Mouse (Mus musculus) ZHBTc4 (cell line): ENCODE measurements around the gene Tcp10c.
"Not testable (repeated sequence)": the region's sequence is repeated elsewhere in the genome, so short reads cannot be mapped to it uniquely, and the experiment has no call there.

Experiments used
- DNase-seq: peaks from one replicate; pipeline ENCODE4 v3.0.0-alpha.2; 2011; ENCODE audit warnings: low read depth, low spot score

The Tcp10c gene

DNA sequence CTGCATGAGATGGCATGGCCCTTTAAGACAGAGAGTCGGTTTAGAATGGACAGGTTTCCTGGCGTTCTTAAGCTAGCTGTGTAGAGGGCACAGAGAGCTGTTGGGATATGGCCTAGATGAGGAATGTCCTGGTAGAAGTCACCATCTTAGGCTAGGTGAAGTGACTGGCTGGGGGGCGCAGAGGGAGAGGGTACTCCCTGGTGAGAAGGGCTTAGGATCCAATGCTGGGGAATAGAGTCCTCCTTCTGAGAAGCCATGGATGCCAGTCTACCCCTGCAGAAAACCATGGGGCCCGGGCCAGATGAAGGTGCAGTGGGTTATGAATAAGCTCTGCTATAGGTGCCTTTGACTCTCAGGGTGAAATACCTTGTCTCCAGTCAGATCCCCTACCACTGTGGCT, at the start of gene Tcp10c:
Tcp10c (plus strand) TSS at position 52 of the 400 bp plus-strand sequence.
- DNase-seq: not testable (repeated sequence)

DNA sequence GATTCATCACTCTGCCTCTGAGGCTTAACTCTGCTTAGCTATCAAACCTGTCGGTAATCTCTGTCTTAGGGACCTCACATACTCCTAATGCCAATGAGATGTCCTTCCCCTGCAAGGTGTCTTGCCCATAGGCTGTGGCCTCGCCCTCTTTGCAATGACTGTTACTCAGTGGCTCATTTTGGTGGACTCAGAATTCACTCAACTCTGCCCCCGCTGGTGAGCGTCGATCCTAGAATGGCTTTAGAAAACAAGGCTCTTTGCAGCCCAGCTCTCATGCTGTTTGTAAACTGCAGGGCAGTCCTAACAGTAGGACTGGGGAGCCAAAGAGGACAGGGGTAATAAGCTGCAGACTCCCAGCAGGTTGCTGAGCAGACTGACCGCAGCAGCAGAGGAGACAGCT, 46.5 kb upstream of the Tcp10c start:
- DNase-seq: not testable (repeated sequence)

DNA sequence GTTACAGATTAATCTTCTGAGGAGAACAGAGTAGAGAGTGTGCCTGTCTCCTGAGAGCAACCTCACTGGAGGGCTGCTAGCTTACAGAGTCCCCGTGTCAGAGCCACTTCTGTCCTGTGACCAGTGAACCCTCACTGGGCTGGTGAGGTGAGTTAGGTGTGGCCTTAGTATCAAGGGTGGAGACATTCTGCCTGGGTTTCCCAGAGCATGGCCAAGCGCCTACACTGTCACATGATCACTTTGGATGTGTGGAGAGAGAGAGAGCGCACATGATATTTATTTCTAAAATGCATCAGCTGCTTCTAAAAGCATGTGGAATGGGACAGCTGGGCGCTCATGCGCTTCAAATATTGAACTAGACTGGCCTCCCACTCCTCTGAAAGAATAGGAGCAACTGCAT, 46.0 kb upstream of the Tcp10c start:
- not testable (repeated sequence) for DNase-seq

DNA sequence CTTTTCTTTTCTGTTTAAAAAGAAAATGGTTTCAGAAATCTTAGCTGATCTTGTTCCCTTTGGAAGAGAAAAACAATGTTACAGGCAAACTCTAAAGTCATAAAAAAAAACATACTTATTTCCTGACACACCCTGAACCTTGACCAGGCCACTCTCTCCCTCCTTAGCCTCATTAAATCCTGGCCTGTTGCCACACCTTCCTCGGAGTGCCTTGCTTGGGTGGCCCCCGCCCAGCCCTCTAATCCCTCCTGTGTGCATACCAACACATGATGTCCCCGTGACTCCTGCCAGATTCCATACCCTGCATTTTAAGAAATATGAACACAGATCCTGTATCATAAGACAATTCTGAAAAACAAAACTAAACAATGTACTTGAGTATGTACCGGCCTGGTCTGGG, 45.6 kb upstream of the Tcp10c start:
- DNase-seq: not testable (repeated sequence)

DNA sequence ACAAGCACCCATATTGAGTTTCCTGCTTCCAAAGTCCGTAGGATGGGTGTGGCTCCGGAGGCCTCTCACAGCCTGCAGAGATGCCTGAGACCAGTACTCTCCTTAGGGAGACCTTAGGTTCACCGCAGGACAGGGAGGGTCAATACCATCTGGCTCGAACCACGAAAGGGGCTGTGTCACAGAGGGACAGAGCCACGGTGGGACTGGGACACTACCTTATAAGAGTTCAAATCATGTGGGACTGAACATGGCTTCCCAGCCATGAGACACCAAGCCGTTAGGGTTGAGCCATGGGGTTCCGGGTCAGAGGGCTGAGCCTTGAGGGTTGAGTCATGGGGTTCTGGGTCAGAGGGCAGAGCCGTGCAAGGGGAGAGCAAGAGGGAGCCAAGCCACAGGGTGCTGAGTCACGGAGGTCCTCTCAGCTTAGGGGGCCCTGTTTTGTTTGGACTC, 45.2 kb upstream of the Tcp10c start:
- not testable (repeated sequence) for DNase-seq

DNA sequence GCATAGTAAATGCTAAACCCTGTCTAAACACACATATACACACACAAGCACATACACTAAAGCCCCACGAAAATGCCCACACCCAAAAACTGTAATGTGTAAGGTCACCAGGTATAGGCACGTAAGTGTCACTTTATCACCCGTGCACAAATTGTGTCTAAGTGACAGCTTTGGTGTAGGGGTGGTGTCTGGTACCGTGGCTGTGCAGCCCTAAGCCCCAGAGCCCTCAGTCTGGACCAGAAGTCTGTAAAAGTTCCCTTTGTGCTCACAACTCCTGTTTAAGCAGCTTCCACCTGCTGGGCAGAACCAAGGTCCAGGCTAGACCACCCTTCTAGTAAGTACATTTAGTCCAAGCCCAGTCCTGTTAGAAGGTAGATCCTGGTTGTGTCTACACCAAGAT, 24.4 kb upstream of the Tcp10c start:
- not testable (repeated sequence) for DNase-seq

DNA sequence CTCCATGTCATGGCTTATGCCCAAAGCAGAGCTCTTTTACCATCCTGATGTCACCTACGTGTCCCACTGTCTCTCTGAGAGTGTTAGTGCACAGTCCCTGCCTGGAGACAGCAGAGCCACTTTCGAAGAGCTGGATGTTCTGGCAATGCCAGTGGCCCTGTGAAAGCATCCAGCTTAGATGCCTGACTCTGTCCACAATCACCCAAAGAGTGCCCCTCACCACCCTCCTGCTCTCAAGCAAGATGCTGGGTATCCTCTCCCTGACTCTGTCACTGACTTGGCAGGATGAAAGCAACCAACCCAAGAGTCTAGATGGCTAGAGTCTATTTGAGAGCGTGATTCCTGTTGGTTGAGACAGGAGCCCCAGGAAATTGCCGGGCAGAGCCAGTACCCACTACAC, 23.2 kb upstream of the Tcp10c start:
- DNase-seq: not testable (repeated sequence)

DNA sequence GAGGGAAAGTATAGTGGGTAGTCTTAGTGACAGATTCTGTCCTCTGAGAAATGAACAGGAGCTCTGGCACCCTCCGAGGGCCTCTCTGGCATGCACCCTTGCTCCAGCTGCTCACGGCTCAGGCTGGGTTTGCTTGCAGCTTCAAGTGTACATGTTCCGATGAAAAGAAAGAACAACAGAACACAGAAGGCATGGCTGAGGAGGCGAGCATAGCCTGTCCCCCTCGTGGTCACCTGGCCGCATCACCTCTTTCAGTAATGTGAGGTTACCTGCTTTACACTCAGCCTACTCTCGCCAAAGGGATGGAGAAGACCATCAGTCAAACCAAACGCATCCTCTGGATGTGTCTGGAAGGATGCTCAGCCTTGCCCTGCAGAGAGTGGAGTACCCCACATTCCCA, 21.9 kb upstream of the Tcp10c start:
- DNase-seq: not testable (repeated sequence)

DNA sequence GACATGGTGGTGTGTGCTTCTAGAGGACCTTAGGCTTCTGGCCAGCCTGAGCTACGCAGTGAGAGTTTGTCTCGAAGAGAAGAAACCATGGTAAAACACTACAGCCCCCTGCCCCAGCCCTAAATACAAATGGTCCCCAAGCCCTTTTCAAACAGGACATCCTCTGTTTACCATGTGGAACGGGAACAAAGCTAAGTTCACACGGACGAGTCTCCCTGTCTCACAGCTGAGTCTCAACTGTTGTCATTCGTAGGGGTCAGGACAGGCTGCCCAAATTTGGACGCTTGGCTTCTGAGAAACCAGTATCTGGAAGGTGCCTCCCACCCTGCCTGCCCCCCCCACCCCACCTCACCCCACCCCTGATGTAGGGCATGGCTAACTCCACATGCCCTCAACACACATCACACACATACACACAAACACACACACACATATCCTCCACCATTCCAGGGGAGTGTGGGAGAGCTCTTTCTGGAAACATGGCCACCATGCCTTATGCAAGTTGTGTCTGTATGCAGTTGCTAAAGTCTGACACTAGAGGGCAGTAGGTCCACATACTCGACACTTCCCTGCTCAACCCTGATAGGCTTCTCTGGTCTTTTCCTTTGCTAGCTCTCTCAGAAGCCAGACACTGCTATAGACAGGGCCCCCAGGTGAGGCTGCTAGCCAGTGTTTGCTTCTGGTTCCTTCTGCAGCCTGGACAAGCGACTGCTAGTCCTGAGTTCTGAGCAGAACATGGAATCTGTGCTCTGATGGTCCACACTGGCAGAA, 17.2 kb upstream of the Tcp10c start:
- DNase-seq: peak; percentile 86

DNA sequence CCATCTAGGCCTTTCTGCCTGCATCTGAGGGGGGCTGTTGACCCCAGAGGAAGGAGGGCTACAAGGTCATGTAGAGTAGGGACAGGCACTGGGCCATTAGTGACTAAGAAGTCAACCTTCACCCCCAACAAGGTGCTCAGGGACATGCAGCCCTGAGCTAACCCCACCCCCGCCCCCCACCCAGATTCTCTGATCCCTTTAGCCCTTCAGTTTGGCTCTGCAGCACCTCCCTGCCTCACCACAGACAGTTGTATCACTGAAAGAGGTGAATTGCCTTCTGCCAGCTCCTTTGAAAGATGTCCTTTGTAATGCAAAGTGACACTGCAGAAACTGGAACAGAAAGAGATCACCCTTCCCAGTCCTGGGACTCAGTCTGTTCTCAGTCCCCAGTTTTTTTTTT, 16.4 kb upstream of the Tcp10c start:
- peak; percentile 85 for DNase-seq

DNA sequence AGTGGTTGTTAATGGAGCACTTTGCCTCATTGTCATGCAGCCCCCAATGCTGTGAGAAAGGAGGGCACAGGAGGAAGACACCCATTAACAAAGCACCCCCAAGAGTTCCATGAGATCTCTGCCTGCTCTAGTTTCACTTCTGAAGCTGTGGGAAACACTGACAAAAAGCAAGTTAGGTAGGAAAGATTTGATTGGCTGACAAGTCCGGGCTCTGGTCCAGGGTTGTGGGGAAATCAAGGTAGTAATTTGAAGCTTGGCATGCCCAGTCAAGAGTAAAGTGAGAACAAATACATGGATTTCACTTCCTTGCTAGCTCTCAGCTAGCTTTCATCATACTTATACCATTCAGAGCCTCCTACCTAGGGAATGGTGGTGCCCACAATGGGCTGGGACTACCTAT, 14.3 kb upstream of the Tcp10c start:
- not testable (repeated sequence) for DNase-seq

DNA sequence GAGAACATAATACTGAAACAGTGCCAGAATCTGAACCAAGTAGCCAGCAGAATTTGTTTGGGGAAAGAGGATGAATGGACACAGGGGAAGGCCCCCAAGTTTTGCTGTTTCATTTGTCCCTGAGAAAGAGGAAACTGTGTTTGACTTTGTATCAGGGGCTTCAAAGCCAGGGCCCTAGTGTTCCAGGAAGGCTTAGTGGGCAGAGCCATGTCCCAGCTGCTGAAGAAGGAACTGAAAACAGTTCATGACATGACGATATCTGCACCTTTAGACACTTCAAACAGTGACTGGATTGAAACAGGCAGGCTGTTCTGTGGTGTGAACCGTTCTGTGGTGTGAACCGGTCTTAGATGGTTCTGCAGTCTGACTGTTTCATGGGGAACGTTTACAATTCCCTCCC, 8.4 kb upstream of the Tcp10c start:
- not testable (repeated sequence) for DNase-seq

DNA sequence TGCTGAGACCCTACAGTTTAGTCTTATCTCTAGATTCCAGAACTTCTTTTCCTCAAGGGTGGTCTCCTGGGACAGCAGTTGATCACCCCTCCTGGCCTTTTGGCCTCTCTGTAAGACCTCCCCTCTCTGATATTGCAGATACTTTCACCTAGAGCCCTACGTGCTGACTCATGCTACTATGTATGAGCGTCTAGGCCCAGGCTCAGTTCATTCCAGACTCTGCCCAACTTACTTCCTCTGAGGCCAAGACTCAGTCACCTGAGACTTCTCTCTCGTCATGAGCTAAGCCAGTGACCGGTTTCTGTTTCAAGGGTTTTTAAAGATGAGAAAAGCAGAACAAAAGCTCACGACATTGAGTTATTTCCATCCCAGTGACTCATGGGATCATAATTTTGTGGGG, 4.8 kb upstream of the Tcp10c start:
- not testable (repeated sequence) for DNase-seq

DNA sequence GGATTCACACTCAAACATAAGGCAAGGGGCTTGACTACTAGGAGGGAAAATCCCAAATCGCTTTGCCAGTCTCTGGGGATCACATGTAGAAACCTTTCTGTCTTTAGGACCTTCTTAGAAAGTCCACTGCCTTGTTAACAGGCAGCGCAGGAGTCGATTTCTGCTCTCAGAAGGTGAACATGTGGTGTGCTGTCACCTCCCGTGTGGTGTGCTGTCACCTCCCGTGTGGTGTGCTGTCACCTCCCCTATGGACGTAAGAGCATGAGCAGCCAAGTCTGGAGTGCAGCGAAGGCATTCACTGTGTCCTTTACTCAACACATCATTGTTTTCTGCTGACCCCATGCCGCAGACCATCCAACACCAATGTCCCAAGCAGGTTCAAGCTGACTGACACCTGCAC, 1.1 kb upstream of the Tcp10c start:
- not testable (repeated sequence) for DNase-seq

DNA sequence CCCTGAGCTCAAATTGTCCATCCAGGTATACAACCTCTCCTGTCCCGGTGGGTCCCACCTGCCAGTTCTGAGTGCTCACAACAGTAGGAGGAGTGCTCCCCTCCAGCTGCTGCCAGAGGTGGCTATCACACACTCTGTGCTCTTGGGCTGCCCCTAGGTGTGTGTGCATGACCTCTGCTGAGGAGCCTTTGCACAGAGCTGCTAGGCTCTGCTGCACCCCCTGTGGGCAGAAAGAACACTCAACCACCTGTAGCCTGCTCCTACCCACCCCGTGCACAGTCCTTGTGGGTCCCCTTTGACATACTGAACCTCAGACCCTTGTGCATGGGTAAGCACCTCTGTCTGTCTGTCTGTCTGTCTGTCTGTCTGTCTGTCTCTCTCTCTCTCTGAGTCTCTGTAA, 8.1 kb downstream of the Tcp10c start:
- DNase-seq: not testable (repeated sequence)

DNA sequence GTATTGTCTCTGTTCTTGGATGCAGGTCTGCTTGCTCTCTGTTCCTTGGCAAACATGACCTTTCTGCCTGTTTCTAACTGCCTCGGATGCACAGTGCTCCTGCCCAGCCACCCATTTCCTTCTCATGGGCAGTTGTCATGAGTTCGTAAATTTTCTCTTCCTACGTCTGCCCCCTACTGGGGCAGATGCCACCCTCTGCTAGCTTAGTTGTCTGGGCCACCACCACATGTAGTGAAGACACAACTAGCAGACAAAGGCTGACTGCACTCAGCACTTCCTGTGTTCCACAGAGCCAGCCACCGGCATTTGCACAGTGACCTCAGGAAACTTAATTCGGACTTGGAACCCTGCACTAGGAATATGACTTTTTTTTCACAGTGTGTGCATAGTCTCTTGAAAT, 9.4 kb downstream of the Tcp10c start:
- not testable (repeated sequence) for DNase-seq

DNA sequence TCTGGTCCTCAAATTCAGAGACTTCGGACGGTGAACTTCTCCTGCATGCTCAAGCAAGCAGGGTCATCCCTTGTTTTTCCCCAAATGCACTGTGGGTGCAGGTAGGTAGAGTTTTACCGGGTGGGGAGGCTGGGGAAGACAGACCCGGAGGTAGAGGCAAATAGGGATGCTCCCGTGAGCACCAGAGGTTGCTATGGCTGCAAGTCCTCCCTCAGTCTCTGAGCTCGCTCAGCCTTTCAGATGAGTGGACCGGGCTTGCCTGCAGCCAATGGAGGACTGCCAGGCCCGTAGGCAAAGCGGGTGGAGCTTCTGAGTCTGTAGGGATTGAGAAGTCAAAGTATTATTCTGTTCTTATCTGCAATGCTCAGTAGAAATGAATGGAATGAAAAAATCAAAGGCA, 9.8 kb downstream of the Tcp10c start:
- DNase-seq: not testable (repeated sequence)

DNA sequence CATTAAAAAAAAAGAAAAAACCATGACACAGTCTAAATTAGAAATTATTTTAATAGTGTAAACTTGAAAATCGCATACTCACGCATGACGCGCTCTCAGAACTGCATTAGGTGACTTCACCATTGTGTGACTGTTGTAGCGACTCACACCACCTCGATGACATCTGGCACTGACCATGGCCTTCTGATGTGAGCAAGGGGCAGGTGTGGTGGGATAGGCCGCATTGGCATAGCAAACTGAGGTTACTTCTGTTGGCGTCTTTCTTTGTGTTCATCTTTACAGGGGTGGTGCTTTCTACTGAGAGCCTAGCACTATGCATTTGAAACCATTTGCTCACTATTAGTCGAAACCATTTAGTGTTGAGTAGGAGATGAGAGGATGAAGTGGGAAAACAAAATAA, 12.8 kb downstream of the Tcp10c start:
- not testable (repeated sequence) for DNase-seq

DNA sequence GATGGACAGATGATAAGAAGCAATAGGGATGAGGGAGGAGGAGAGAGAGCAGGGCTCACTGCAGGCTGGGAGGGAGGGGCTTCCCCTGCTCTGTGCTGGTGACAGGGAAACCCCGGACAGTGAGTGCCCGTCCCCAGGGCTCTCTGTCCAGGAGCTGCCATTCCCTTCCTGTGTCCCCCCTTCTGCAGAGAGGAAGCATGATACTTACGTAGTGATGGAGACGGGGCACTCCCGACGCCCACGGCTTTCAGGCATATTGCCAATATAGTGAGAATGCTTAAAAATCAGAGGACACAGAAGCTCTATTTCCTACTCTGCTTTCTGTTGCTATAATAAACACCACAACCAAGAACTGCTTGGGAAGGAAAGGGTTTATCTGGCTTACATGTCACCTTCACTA, 14.3 kb downstream of the Tcp10c start:
- not testable (repeated sequence) for DNase-seq

DNA sequence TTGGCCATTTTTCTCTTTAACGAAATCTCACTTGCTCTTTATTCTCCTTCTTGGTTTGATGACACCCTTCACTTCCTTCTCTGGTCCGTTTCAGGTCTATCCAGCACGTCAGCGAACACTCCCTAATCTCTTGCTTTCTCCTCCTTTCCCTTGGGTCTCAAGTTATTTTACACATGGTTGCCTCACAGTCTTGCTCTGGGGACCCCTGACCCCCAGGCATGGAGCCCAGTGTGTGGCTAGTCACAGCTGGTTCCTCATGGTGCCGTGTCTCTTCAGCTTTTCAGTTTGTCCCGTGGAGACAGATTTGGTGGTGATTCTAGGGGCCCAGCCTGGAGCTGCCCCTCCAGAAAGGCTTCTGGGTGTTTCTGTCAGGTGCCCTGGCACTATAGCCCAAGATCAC, 16.4 kb downstream of the Tcp10c start:
- not testable (repeated sequence) for DNase-seq

DNA sequence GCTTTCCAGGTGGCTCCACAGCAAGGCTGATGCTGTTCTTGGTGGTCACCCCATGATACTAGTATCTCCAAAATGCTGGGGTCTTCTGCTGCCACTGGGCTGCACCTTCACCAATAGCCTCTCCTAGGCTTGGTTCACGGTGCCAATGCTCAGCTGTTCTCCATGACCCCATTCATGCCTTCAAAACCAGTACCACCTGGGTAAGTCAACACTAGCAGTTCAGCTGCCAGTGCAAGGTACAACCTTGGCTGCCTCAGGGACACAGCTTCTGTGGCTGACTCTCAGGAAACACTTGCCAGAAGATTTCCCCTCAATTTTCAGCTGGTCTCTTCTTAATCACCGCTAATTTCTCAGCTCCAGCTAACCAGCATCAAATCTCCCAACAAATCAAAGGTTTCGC, 24.0 kb downstream of the Tcp10c start:
- not testable (repeated sequence) for DNase-seq

DNA sequence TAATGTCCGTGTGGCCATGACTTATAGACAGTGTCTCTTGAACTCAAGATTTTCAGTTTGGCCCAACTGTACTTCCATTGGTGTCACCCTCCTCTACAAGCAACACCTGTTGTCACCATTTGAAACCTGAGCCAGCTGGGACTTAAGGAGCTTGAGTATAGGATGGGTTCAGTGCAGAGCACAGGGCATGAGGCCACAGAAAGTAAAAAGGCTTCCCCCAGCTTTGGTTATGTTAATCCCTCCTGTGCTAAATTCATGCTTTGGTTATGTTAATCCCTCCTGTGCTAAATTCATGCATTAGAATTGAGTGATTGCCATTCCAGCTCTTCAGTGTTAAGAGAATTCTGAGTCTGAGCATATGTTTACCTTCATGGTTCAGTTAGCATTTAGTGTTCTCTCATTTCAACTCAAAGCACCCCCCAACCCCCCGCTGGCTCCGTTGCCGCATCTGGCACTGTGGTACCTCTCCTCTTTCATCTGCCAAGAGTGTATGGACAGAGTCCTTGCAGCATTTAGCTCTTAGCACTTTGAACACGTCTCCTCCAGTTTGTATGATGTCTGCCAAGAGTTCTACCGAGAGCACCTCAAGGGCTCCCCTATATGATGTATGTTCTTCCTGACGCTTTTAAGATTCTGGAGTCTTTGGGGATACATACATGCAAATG, 25.7 kb downstream of the Tcp10c start:
- peak; percentile 84 for DNase-seq

DNA sequence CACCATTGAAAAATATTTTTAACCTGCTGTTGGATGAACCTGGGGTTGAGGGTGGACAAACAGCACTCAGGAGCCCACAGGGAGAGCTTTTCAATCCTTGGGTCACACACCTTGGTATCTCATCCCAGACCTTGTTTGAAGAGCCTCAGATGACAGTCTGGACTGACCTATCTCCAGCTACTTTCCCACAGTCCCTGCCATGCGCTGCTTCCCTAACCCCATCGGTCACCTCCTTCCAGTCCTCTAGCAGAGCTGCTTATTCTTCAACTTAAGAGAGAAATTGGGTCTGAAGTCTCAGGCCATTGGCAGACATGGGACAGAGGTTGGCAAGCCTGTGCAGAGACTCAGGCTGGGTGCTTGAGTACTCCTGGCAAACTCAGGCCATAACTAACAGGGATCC, 26.9 kb downstream of the Tcp10c start:
- not testable (repeated sequence) for DNase-seq
